Mouse (Mus musculus) heart, adult 2 months (tissue): ENCODE data around the gene Cd300a. TPM values are rescaled to one million over a fixed set of nuclear protein-coding genes. Genes with fewer than 3 reads are reported as not detected.

Experiments
- DNase-seq, 2 experiments: peaks; one replicate each; pipeline ENCODE4 v3.0.0; 2021
- H3K27ac ChIP-seq: fragments of 200-600 bp; 2 replicates; pipeline ENCODE4 v1.8.1; 2022
- H3K27me3 ChIP-seq: fragments of 200-500 bp; 2 replicates; pipeline ENCODE4 v1.6.1; 2012; ENCODE audit warnings: mild to moderate bottlenecking, low read length, inconsistent platforms, mixed read lengths; ENCODE audit not compliant: control insufficient read depth, insufficient read depth
- H3K36me3 ChIP-seq: fragments of 200-500 bp; 2 replicates; pipeline ENCODE4 v1.6.1; 2012; ENCODE audit warnings: low read length, inconsistent platforms; ENCODE audit not compliant: control insufficient read depth, insufficient read depth
- H3K4me1 ChIP-seq: fragments of 200-500 bp; 2 replicates; pipeline ENCODE4 v1.6.1; 2011; ENCODE audit warnings: low read length; ENCODE audit not compliant: control insufficient read depth, insufficient read depth
- H3K4me3 ChIP-seq: fragments of 200-600 bp; 2 replicates; pipeline ENCODE4 v1.8.1; 2022
- H3K79me2 ChIP-seq: fragments of 200-500 bp; replicated peaks from 2 replicates; pipeline ENCODE4 v1.6.1; 2012; ENCODE audit warnings: mild to moderate bottlenecking, inconsistent platforms, low read length, moderate library complexity, mixed read lengths; ENCODE audit not compliant: control insufficient read depth, insufficient read depth
- H3K9ac ChIP-seq: fragments of 200-500 bp; 2 replicates; pipeline ENCODE4 v1.6.1; 2012; ENCODE audit warnings: low read depth, mild to moderate bottlenecking, control low read depth, inconsistent platforms, low read length, mixed read lengths
- CTCF ChIP-seq: fragments of 200-600 bp; IDR thresholded peaks from 2 replicates; pipeline ENCODE4 v1.8.1; 2022; ENCODE audit warnings: antibody characterized with exemption, mild to moderate bottlenecking, moderate library complexity
- EP300 ChIP-seq: fragments of 200-500 bp; IDR thresholded peaks from 2 replicates; pipeline ENCODE4 v1.6.1; 2011; ENCODE audit warnings: low read depth, low read length, control low read depth; ENCODE audit not compliant: insufficient read depth
- POLR2A ChIP-seq: fragments of 200-500 bp; IDR thresholded peaks from 2 replicates; pipeline ENCODE4 v1.6.1; 2011; ENCODE audit warnings: mild to moderate bottlenecking, low read depth, low read length, control low read depth; ENCODE audit not compliant: insufficient read depth
- WGBS: fragments of 180-500 bp; shearing (Covaris S2); methylation state at CpG from one replicate; pipeline ENCODE4 v1.1.7; 2018; 5-methylcytosine and 5-hydroxymethylcytosine counted together
- intact Hi-C: fragments of 180-260 bp; cut with DNase I; formaldehyde crosslinking; loops from one replicate; pipeline ENCODE4 v1.15.1; 2025
- polyA plus RNA-seq: library from polyadenylated mRNA; depleted of rRNA; stranded (reverse); fragments of >200 nt; gene quantifications from 2 replicates; pipeline ENCODE4 v1.2.3, GENCODE M21; 2012
- total RNA-seq, 2 experiments: library from RNA; stranded (reverse); gene quantifications; 2 replicates each; pipeline ENCODE4 v1.2.3; 2021

The Cd300a gene
- total and polyA plus RNA-seq, 3 experiments, result 0.77 to 1.1 (median 0.89) TPM

GRCm38 (mm10) chr11:114875301-114875801 lies 14.5 kb upstream of the Cd300a start:
- Histone ChIP-seq H3K4me3 (no peak overlapping the region), H3K79me2 (no peaks in the 10 kb centered on the region), H3K27ac (no peak overlapping the region; the same call in 1 of the 2 replicates), H3K36me3 (no peaks in the 10 kb centered on the region), H3K9ac (no peak overlapping the region), H3K4me1 (peaks cover 3% of the 10 kb centered on the region), H3K27me3 (no peaks in the 10 kb centered on the region)
- 57% methylated on average over 9 of the region's 9 CpGs for WGBS
- DNase-seq, result no peak
- TF ChIP-seq POLR2A (no peak), CTCF (no peak), EP300 (no peak)
- intact Hi-C loops, result no loop called here

- no peaks in the 10 kb centered on the region for H3K27me3 ChIP-seq
- TF ChIP-seq CTCF, result no peak
- TF ChIP-seq POLR2A, result no peak
- TF ChIP-seq EP300, result no peak
- no peak for DNase-seq
- H3K9ac ChIP-seq, result no peak overlapping the region
- no peaks in the 10 kb centered on the region for H3K79me2 ChIP-seq
- H3K36me3 ChIP-seq, result no peaks in the 10 kb centered on the region
- WGBS, result 73% methylated on average over 7 of the region's 7 CpGs
- H3K27ac ChIP-seq, result no peak overlapping the region
- H3K4me1 ChIP-seq, result peaks cover 3% of the 10 kb centered on the region
- intact Hi-C loops, result no loop called here
- H3K4me3 ChIP-seq, result no peak overlapping the region
These were observed 13.7 kb upstream of the Cd300a start for GRCm38 (mm10) chr11:114876176-114876575.

GRCm38 (mm10) chr11:114876621-114877020 lies 13.2 kb upstream of the Cd300a start:
- no peak overlapping the region for H3K9ac ChIP-seq
- H3K36me3 ChIP-seq, result no peaks in the 10 kb centered on the region
- 47% methylated on average over 2 of the region's 2 CpGs for WGBS
- intact Hi-C loops, result loop anchor here (1.0 kb wide), 1 partner anchor 64 kb away; no protein-coding TSS in a partner anchor
- H3K27ac ChIP-seq, result no peak overlapping the region; the same call in 1 of the 2 replicates
- no peaks in the 10 kb centered on the region for H3K79me2 ChIP-seq
- H3K4me3 ChIP-seq, result no peak overlapping the region
- peaks cover 3% of the 10 kb centered on the region for H3K4me1 ChIP-seq
- TF ChIP-seq EP300, result no peak
- TF ChIP-seq CTCF, result no peak
- TF ChIP-seq POLR2A, result no peak
- H3K27me3 ChIP-seq, result no peaks in the 10 kb centered on the region
- no peak for DNase-seq

- no peak overlapping the region for H3K9ac ChIP-seq
- H3K4me3 ChIP-seq, result no peak overlapping the region
- no peaks in the 10 kb centered on the region for H3K27me3 ChIP-seq
- DNase-seq, result peak; percentile 51 to 53
- H3K79me2 ChIP-seq, result no peaks in the 10 kb centered on the region
- 18% methylated on average over 3 of the region's 3 CpGs for WGBS
- peaks cover 3% of the 10 kb centered on the region for H3K4me1 ChIP-seq
- no peak for TF ChIP-seq POLR2A
- TF ChIP-seq CTCF, result peak; percentile 75
- intact Hi-C loops, result loop anchor here (1.0 kb wide), 1 partner anchor 65 kb away; no protein-coding TSS in a partner anchor
- no peaks in the 10 kb centered on the region for H3K36me3 ChIP-seq
- no peak overlapping the region; the same call in 1 of the 2 replicates for H3K27ac ChIP-seq
These were observed 12.7 kb upstream of the Cd300a start for GRCm38 (mm10) chr11:114877145-114877544.

GRCm38 (mm10) chr11:114879666-114880065 lies 10.2 kb upstream of the Cd300a start:
- H3K36me3 ChIP-seq, result no peaks in the 10 kb centered on the region
- TF ChIP-seq POLR2A (no peak), CTCF (no peak)
- WGBS, result 67% methylated on average over 2 of the region's 2 CpGs
- no peaks in the 10 kb centered on the region for H3K27me3 ChIP-seq
- H3K79me2 ChIP-seq, result no peaks in the 10 kb centered on the region
- DNase-seq, result peak in 1 of 2 experiments; percentile 58
- intact Hi-C loops, result loop anchor here (1.0 kb wide), 1 partner anchor 33 kb away; no protein-coding TSS in a partner anchor
- H3K4me1 ChIP-seq, result peaks cover 4% of the 10 kb centered on the region
- H3K4me3 ChIP-seq, result no peak overlapping the region
- no peak overlapping the region for H3K9ac ChIP-seq
- no peak overlapping the region for H3K27ac ChIP-seq

GRCm38 (mm10) chr11:114880185-114880584 lies 9.7 kb upstream of the Cd300a start:
- intact Hi-C loops, result loop anchor here (1.0 kb wide), 1 partner anchor 32 kb away; no protein-coding TSS in a partner anchor
- Histone ChIP-seq H3K79me2 (no peaks in the 10 kb centered on the region), H3K9ac (no peak overlapping the region), H3K27ac (no peak overlapping the region; the same call in 1 of the 2 replicates), H3K27me3 (no peaks in the 10 kb centered on the region), H3K4me1 (peaks cover 4% of the 10 kb centered on the region), H3K36me3 (no peaks in the 10 kb centered on the region), H3K4me3 (no peak overlapping the region)
- TF ChIP-seq CTCF, result no peak
- TF ChIP-seq POLR2A, result no peak
- no peak for TF ChIP-seq EP300
- no peak for DNase-seq
